ENCODE assay signal across 10 mouse cellular contexts in the genomic region with DNA sequence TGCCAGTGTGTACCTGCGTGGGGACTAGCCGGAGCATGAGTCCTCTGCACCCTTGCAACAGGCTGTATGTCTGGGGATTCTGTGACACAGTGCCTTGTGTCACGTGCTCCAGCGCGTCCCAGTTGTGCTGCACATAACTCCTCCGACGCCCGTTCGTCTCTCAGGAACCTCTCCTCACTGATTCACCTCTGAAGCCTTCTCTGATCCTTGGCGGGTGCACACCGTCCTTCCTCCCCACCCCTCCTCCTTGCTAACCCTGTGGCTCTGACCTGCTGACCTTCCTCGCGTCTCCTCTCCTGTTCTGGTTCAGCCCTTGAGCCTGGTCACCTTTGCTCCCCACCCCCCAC. TPM values are rescaled to one million over a fixed set of nuclear protein-coding genes. Genes with fewer than 3 reads are reported as not detected.
DNase-seq lines count a peak whose midpoint lies in the region; ATAC-seq and TF ChIP-seq lines count a peak whose summit lies in the region.
"Had no signal": no experiment of that assay in that cellular context is flagged by ENCODE, and none has a peak within 500 bp of the region (broad histone marks: within the 10 kb centered on the region; RNA-seq: fewer than 3 reads in every experiment).

No protein-coding gene starts in this region.

- DNase-seq in lung, embryonic 14.5 days: no peak
- DNase-seq in lung, postnatal 10 days: no peak
- DNase-seq in layer of hippocampus, postnatal 25 days (ENCODE audit: extremely low spot score in 1 of 2, low spot score in 1 of 2): no peak
- DNase-seq in gastrocnemius, adult 2 months: no peak

- H3K9ac ChIP-seq in lung, embryonic 14.5 days: no peak overlapping the region
- 0 out of 2 replicates have a peak overlapping the region, but pooled peaks have one; percentile 1 for H3K9ac ChIP-seq in kidney, embryonic 16.5 days (replicated peaks; ENCODE audit: low read length)
- H3K9ac ChIP-seq in liver, embryonic 16.5 days (ENCODE audit: low read depth, low read length): 0 out of 2 replicates have a peak overlapping the region, but pooled peaks have one; percentile 24
- H3K9ac ChIP-seq: hindbrain, embryonic 15.5 days had no signal

- 51% methylated on average over 13 of the region's 13 CpGs for WGBS in lung, embryonic 14.5 days
- WGBS in kidney, embryonic 16.5 days: 16% methylated on average over 13 of the region's 13 CpGs
- whole genome bisulfite sequencing in liver, embryonic 16.5 days (ENCODE audit: insufficient replicate concordance): 53% methylated on average over 13 of the region's 13 CpGs

- TF ChIP-seq CTCF in lung, embryonic 14.5 days (IDR thresholded peaks at IDR 0.05; ENCODE audit: low read depth): no peak
- no peak for TF ChIP-seq CTCF in gastrocnemius, adult 2 months (IDR thresholded peaks at IDR 0.05)

- H3K27me3 ChIP-seq in lung, embryonic 14.5 days (ENCODE audit: insufficient read depth, low read length): no peaks in the 10 kb centered on the region
- H3K27me3 ChIP-seq in kidney, embryonic 16.5 days (ENCODE audit: insufficient read depth, low read length): no peaks in the 10 kb centered on the region
- H3K27me3 ChIP-seq in liver, embryonic 16.5 days (ENCODE audit: control insufficient read depth, insufficient read depth, low read depth, low read length): no peaks in the 10 kb centered on the region
- H3K27me3 ChIP-seq: hindbrain, embryonic 15.5 days had no signal

- no peak overlapping the region for H3K4me2 ChIP-seq in lung, embryonic 14.5 days
- H3K4me2 ChIP-seq in kidney, embryonic 16.5 days (replicated peaks; ENCODE audit: low read depth, low read length): no peak overlapping the region
- H3K4me2 ChIP-seq in liver, embryonic 16.5 days (ENCODE audit: low read depth, low read length): no peak overlapping the region
- H3K4me2 ChIP-seq: hindbrain, embryonic 15.5 days had no signal

- no peaks in the 10 kb centered on the region for H3K36me3 ChIP-seq in lung, embryonic 14.5 days (ENCODE audit: insufficient read depth)
- no peaks in the 10 kb centered on the region for H3K36me3 ChIP-seq in kidney, embryonic 16.5 days (ENCODE audit: insufficient read depth, low read length)
- no peaks in the 10 kb centered on the region for H3K36me3 ChIP-seq in liver, embryonic 16.5 days (ENCODE audit: control insufficient read depth, insufficient read depth)
- H3K36me3 ChIP-seq: hindbrain, embryonic 15.5 days had no signal

- peaks cover 15% of the 10 kb centered on the region for H3K4me1 ChIP-seq in lung, embryonic 14.5 days (ENCODE audit: insufficient read depth)
- peaks cover 47% of the 10 kb centered on the region for H3K4me1 ChIP-seq in kidney, embryonic 16.5 days (ENCODE audit: insufficient read depth, low read length)
- peaks cover 77% of the 10 kb centered on the region for H3K4me1 ChIP-seq in liver, embryonic 16.5 days (ENCODE audit: control insufficient read depth, low read depth, low read length)

- H3K4me3 ChIP-seq in lung, embryonic 14.5 days (ENCODE audit: low read depth, low read length): no peak overlapping the region
- no peak overlapping the region for H3K4me3 ChIP-seq in kidney, embryonic 16.5 days (ENCODE audit: low read length)
- no peak overlapping the region for H3K4me3 ChIP-seq in liver, embryonic 16.5 days (ENCODE audit: low read depth, low read length)
- no peak overlapping the region for H3K4me3 ChIP-seq in gastrocnemius, adult 2 months
- H3K4me3 ChIP-seq: hindbrain, embryonic 15.5 days; myocyte had no signal

- intact Hi-C loops in gastrocnemius, adult 2 months (cut with DNase I): no loop called here

- no peak for ATAC-seq in lung, embryonic 14.5 days (ENCODE audit: insufficient read depth)
- peak; percentile 18 for ATAC-seq in inflammation-experienced regulatory T-cells, adult 6 months
- 0 out of 2 replicates have a peak, but pooled peaks have one; percentile 9 for ATAC-seq in kidney, embryonic 16.5 days (ENCODE audit: low FRiP score, low TSS enrichment)
- no peak for ATAC-seq in liver, embryonic 16.5 days (ENCODE audit: low read depth)
- no peak for ATAC-seq in frontal cortex, adult (ENCODE audit: low TSS enrichment)

- H3K27ac ChIP-seq in lung, embryonic 14.5 days (ENCODE audit: low read depth): peak overlapping the region; percentile 94
- H3K27ac ChIP-seq in kidney, embryonic 16.5 days (ENCODE audit: low read length): peak overlapping the region; percentile 97
- peak overlapping the region; percentile 84 for H3K27ac ChIP-seq in liver, embryonic 16.5 days (ENCODE audit: low read length)
- no peak overlapping the region for H3K27ac ChIP-seq in gastrocnemius, adult 2 months
- H3K27ac ChIP-seq: hindbrain, embryonic 15.5 days had no signal

- H3K9me3 ChIP-seq in lung, embryonic 14.5 days (ENCODE audit: low read depth, low read length): no peaks in the 10 kb centered on the region
- no peaks in the 10 kb centered on the region for H3K9me3 ChIP-seq in kidney, embryonic 16.5 days (ENCODE audit: low read length)
- no peaks in the 10 kb centered on the region for H3K9me3 ChIP-seq in liver, embryonic 16.5 days (replicated peaks; ENCODE audit: control insufficient read depth, low read length)
- H3K9me3 ChIP-seq: hindbrain, embryonic 15.5 days had no signal

RNA-seq across cellular contexts. Expression of a gene that starts 31.5 kb away (rescaled TPM):
- 20.8 and 21.9 TPM in 2 replicates for polyA plus RNA-seq in lung, embryonic 14.5 days (2014; fragmentation: Nextera tagmentation; extraction: Ambion mirVana)
- polyA plus RNA-seq in inflammation-experienced regulatory T-cells, adult 6 months (2017; shearing (Covaris generic)): 10 to 100 TPM; 30.4 to 54.7 (median 42.3) TPM
- 9.5 and 11.4 TPM in 2 replicates for polyA plus RNA-seq in kidney, embryonic 16.5 days (2015; fragmentation: Nextera tagmentation; extraction: Ambion mirVana)
- 4.6 and 4.7 TPM in 2 replicates for polyA plus RNA-seq in liver, embryonic 16.5 days (2015; fragmentation: Nextera tagmentation; extraction: Ambion mirVana)
- total RNA-seq in layer of hippocampus, postnatal 25 days (2021): 10 to 100 TPM; 26.6 to 28.7 TPM
- total RNA-seq in gastrocnemius, adult 2 months (2021): 10 to 100 TPM in 1 of 2 experiments, 1 to 10 TPM in 1; 9.7 to 10.1 TPM

Comparison
In these comparisons a context has a peak if more than half of its experiments do, and no peak if none do; other contexts are left out.
1. ATAC-seq: peak in inflammation-experienced regulatory T-cells, adult 6 months (single experiment) and kidney, embryonic 16.5 days (single experiment); none in lung, embryonic 14.5 days (single experiment), liver, embryonic 16.5 days (single experiment) and frontal cortex, adult (single experiment).